Mouse (Mus musculus) brain, embryonic 14.5 days (tissue): Measurements from ENCODE around the gene Sf3b1. TPM values are rescaled to one million over a fixed set of nuclear protein-coding genes. Genes with fewer than 3 reads are reported as not detected.
"Not testable (repeated sequence)": the region's sequence is repeated elsewhere in the genome, so short reads cannot be mapped to it uniquely, and the experiment has no call there.

Experiments used
- DNase-seq: peaks from one replicate; pipeline ENCODE4 v3.0.0-alpha.2; 2011; ENCODE audit warnings: low read depth
- CTCF ChIP-seq: fragments of 200-500 bp; IDR thresholded peaks from 2 replicates; pipeline ENCODE4 v1.5.1; 2012; ENCODE audit warnings: inconsistent platforms, mild to moderate bottlenecking, moderate library complexity, borderline replicate concordance; ENCODE audit not compliant: insufficient read depth, insufficient read length; ENCODE audit errors: extremely low read depth
- POLR2A ChIP-seq: fragments of 200-500 bp; IDR thresholded peaks from 2 replicates; pipeline ENCODE4 v1.6.1; 2012; ENCODE audit warnings: mild to moderate bottlenecking, inconsistent platforms, borderline replicate concordance; ENCODE audit not compliant: poor library complexity, insufficient read depth, insufficient read length, severe bottlenecking; ENCODE audit errors: extremely low read depth
- polyA plus RNA-seq: library from polyadenylated mRNA; depleted of rRNA; stranded (reverse); fragments of >200 nt; gene quantifications from 2 replicates; pipeline ENCODE4 v1.2.3, GENCODE M21; 2012; rRNA removed

Sf3b1 gene
- polyA plus RNA-seq, 1 experiment: 211 TPM

DNA sequence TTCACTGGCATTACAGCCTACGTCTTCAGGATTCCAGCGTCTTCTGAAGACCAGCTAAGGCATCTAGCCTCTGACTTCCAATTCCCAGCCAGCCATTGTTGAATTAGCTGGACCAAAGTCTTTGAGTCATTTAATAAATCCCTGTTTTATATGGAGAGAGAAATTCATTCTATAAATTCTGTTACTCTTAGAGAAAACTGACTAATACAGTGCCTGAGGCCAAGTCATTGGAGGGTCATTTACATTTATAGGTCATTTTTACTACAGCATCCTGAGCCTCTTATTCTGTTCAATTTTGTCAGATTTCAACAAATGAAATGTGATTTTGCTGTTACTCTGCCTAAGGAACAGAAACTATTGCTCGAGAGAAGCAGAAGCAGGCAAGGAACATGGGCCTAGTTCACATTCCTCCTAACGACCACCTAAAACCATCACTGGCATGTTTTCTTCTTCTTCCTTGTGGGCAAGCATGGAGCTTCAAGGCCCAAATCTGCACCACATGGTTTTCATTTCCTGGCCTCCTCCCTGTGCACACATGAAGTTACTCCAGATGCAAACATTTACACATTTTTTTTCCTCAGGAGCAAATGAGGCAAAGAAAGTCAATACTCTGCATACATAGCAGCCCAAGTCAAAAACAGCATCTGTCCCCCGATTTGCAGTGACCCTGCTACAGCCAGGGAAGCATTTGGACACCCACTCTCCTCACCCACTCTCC, 55.4 kb downstream of the Sf3b1 start:
- TF ChIP-seq POLR2A (no peak), CTCF (no peak)
- no peak for DNase-seq

DNA sequence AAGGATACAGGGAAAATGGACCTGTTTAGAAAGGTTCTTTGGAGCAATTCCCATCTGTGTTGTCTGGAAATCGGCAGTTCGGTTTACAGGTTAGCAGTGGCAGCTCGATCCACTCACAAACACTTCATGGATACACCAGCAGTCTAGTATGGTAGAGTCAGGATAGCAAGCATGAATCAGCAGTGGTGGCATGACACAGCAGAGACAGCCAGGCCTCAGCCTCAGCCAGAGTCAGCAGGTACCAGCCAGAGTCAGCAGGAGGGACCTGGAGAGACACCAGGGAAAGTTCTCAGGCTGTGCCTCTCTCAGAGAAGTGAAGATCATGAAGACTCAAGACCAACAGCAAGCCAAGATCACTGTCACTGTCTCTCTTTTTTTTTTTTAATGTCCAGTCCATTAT, 60.4 kb downstream of the Sf3b1 start:
- TF ChIP-seq POLR2A (no peak), CTCF (no peak)
- DNase-seq: no peak

DNA sequence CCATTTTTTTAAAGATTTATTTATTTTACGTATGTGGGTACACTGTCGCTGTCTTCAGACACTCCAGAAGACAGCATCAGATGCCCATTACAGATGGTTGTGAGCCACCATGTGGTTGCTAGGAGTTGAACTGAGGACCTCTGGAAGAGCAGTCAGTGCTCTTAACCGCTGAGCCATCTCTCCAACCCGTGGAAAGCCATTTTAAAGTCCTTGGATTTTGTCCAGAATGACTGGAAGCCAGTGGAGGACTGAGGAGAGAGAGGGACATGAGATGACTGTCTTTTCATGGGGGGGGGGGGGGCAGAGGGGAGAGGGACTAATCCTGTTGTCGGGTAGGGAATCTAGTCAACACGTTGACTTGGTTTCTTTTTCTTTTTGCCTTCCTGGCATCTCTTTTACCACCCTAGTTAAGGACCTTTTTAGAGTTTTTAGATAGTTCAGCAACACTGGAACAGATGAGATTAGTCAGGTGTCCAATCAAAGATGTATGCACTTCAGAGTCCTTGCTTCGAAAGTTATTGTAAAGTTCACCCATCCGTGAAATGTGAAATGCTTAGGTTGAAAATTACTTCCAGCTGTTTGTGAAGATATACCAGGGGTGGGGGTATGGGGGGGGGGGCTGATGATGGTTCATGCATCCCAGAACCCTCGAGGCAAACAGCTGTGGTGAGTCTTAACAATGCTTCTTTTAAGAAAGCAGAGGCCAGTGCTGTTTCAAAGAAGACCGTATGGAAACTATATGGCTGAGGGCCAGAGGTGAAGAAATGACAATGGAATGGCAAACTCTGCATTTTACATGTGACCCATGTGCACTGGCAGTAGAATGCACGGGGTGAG, 61.9 kb downstream of the Sf3b1 start:
- TF ChIP-seq POLR2A (no peak), CTCF (no peak)
- DNase-seq: no peak

GRCm38 (mm10) chr1:54961724-54962123, 65.6 kb downstream of the Sf3b1 start:
- DNase-seq: no peak
- no peak for TF ChIP-seq POLR2A
- TF ChIP-seq CTCF: no peak

- TF ChIP-seq POLR2A: no peak
- TF ChIP-seq CTCF: no peak
- DNase-seq: no peak
Measured at GRCm38 (mm10) chr1:54960613-54961165, 66.6 kb downstream of the Sf3b1 start.

DNA sequence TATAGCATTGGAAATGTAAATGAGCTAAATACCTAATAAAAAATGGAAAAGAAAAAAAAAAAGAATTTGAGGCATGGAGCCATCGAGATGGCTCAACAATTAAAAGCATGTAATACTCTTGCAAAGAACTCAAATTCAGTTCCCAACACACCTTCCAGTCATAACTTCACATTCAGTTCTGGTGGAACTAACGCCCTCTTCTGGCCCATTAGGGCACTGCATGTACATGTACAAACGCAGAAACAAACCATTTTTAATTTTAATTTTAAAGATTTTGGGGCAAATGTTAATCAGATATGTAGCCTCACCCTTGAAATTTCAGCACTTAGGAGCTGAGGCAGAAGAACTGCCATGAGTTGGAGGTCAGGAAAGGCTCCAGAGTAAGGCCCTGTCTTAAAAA, 68.8 kb downstream of the Sf3b1 start:
- TF ChIP-seq POLR2A: no peak
- peak; percentile 27; the same call in 1 of the 2 replicates for TF ChIP-seq CTCF

GRCm38 (mm10) chr1:54956995-54957394, 70.3 kb downstream of the Sf3b1 start:
- DNase-seq: not testable (repeated sequence)

More for the DNA sequence above, 68.8 kb downstream of the Sf3b1 start:
- DNase-seq: no peak

DNA sequence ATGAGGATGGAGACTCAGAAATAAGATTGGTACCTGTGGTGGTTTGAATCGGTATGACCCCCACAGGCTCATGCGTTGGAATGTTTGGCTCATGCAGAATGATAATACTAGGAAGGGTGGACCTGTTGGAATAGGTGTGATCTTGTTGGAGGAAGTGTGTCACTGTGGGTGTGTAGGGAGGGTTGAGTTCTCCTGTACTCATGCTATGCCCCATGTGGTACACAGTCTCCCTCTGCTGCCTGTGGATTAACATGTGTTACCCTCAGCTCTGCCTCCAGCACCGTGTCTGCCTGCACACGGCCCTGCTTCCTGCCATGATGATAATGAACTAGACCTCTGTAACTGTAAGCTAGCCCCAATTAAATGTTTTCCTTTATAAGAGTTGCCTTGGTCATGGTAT, 72.4 kb downstream of the Sf3b1 start:
- DNase-seq: no peak
- TF ChIP-seq CTCF: no peak
- no peak for TF ChIP-seq POLR2A

GRCm38 (mm10) chr1:54944648-54945047, 82.6 kb downstream of the Sf3b1 start:
- no peak for TF ChIP-seq CTCF
- no peak for TF ChIP-seq POLR2A
- DNase-seq: no peak

DNA sequence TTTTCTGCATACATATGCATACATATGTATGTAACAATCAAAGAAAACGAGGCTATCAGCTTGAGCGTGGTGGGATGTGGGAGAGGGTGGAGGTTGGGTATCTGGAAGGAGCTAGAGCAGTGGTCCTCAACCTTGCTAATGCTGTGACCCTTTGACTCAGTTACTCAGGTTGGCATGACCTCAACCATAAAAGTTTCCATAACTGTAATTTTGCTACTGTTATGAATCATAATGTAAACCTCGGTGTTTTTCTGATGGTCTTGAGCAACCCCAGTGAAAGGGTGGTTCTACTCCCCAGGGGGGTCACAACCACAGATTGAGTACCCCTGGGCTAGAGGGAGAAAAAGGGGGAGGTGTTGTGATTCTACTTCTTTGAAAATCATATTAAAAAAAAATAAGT, 91.8 kb downstream of the Sf3b1 start:
- no peak for TF ChIP-seq CTCF
- TF ChIP-seq POLR2A: no peak
- no peak for DNase-seq

Other genes starting within 250 kb of the Sf3b1 start
- 51.3 and 55.5 TPM in 2 replicates for gene Ankrd44, start 101.1 kb downstream of the Sf3b1 start, polyA plus RNA-seq
- gene Coq10b, start 25.3 kb upstream of the Sf3b1 start, polyA plus RNA-seq: 20.3 and 24.9 TPM in 2 replicates
- gene Hspe1, start 60.7 kb upstream of the Sf3b1 start, polyA plus RNA-seq: 160 and 176 TPM in 2 replicates
- 108 and 128 TPM in 2 replicates for gene Hspd1, start 60.8 kb upstream of the Sf3b1 start, polyA plus RNA-seq
- 57.3 and 58.9 TPM in 2 replicates for gene Mob4, start 103.8 kb upstream of the Sf3b1 start, polyA plus RNA-seq
- gene Rftn2, start 199.3 kb upstream of the Sf3b1 start, polyA plus RNA-seq: 8.2 and 8.7 TPM in 2 replicates
- 4.1 and 4.3 TPM in 2 replicates for gene Mars2, start 209.7 kb upstream of the Sf3b1 start, polyA plus RNA-seq